Mouse (Mus musculus): ENCODE results near the gene Acbd3.

The Acbd3 gene

DNA sequence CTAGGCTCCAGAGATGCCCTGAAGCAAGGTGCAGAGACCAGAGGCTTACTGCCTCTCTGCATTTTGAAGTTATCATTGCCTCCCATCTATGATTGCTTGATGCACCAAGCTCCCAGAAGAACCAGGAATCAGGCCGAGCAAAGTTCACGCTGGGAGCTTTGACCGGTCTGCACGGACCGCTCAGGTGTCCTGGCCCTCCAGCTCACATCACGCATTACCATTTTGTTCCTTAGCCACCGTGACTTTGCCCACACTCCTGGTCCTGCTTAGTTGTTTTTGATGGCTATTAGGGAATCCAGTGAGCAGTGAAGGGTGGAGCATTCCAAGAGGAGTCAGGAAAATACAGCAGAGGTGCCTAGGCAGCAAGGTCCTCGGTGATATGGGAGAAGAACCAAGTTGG is 54.4 kb downstream of the Acbd3 start:
- CTCF ChIA-PET, result no interaction called here

- CTCF ChIA-PET, result no interaction called here
Observed at GRCm38 (mm10) chr1:180781250-180781649, 55.4 kb downstream of the Acbd3 start.

DNA sequence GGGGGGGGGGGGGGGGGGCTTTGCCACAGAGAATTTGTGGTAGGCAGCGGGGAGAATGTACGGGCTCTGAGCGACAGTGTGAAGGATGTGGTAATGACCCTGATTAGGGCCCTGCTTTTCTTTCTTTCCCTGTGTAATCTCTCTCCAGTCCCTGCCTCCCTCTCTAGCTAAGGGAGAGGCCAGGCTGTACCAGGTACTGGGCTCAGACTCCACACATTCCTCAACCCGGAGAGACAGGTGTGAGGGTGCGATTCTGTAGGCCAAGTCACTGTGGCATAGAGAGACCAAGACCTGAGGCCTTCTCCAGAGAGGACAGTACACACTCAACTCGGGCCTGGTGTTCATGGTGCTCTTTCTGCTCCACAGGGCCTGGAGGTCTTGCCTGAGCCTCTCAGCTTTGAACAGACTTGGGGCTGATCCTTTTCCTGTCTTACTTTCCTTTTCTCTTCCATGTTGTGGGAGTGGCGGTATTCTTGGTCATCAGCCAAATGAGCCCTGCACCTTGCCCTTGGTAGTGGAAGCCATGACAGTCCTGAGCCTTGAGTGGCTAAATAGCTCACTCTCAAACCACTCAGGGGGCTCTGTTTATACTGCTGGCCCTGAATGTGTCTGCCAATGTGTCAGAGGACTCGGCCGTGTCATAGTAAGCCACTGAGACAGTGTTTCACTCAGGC is 57.2 kb downstream of the Acbd3 start:
- CTCF ChIA-PET, result interaction anchor here (0.6 kb wide), 1 partner anchor 91 kb away, joined by 6 read pairs; no protein-coding TSS in a partner anchor

GRCm38 (mm10) chr1:180783580-180783928 is 57.7 kb downstream of the Acbd3 start:
- CTCF ChIA-PET, result no interaction called here

GRCm38 (mm10) chr1:180791821-180792480 is 66.1 kb downstream of the Acbd3 start:
- CTCF ChIA-PET, result no interaction called here

DNA sequence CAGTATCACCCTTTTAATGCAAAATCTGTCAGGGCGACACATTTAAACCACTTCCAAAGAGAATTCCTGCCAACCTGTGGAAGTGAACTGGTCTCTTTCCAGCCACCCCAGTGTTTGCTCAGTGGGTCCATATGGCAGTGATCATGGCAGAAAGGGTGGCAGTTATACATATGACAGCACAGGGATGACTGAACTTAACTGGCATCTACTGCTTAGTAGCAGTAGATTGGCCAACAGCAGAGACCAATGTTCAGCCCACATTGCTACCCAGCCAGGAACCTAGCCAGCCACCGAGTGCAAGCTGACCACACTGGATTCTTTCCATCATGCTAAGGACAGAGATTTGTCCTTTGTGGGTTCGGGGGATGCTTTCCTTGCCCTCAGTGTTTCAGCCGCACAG is 67.0 kb downstream of the Acbd3 start:
- CTCF ChIA-PET, result interaction anchor here (0.7 to 1.9 kb wide), 2 partner anchors 18 to 29 kb away, joined by 3 to 4 read pairs; no protein-coding TSS in a partner anchor

- CTCF ChIA-PET, result interaction anchor here (0.6 to 1.9 kb wide), 3 partner anchors 18 to 43 kb away, joined by 3 to 4 read pairs (median 4); no protein-coding TSS in a partner anchor
Observed at GRCm38 (mm10) chr1:180793445-180794117, 67.7 kb downstream of the Acbd3 start.

DNA sequence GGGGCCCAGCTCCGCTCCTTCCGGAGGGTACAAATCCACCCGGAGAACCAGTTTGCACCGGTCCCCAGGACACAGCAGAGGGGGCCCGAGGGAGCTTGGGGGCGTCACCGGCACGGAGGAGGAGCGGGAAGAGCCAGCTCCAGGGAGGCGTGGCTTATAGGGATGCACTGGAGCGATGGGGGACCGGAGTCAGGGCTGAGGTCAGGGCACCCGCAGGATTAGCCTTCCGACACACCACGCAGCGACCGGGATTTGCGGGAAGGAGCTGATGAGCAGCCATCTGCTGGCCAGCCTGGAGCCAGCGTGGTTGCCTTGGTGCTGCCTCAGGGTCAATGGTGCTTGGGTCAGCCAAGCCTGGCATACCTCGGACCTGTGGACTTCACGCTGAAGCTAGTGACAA is 68.3 kb downstream of the Acbd3 start:
- CTCF ChIA-PET, result interaction anchor here (0.6 to 1.9 kb wide), 2 partner anchors 19 to 42 kb away, joined by 4 read pairs; no protein-coding TSS in a partner anchor

GRCm38 (mm10) chr1:180798660-180799059 is 72.8 kb downstream of the Acbd3 start:
- CTCF ChIA-PET, result interaction anchor here (0.7 kb wide), 1 partner anchor 105 kb away, joined by 3 read pairs; no protein-coding TSS in a partner anchor

GRCm38 (mm10) chr1:180799253-180799652 is 73.4 kb downstream of the Acbd3 start:
- CTCF ChIA-PET, result interaction anchor here (0.7 kb wide), 1 partner anchor 93 kb away, joined by 3 read pairs; no protein-coding TSS in a partner anchor

- CTCF ChIA-PET, result interaction anchor here (0.6 to 0.7 kb wide), 2 partner anchors 23 to 94 kb away, joined by 3 read pairs; no protein-coding TSS in a partner anchor
Observed at GRCm38 (mm10) chr1:180800022-180800421, 74.2 kb downstream of the Acbd3 start.

- CTCF ChIA-PET, result interaction anchor here (0.6 kb wide), 1 partner anchor 22 kb away, joined by 3 read pairs; no protein-coding TSS in a partner anchor
Observed at GRCm38 (mm10) chr1:180800814-180801213, 75.0 kb downstream of the Acbd3 start.

DNA sequence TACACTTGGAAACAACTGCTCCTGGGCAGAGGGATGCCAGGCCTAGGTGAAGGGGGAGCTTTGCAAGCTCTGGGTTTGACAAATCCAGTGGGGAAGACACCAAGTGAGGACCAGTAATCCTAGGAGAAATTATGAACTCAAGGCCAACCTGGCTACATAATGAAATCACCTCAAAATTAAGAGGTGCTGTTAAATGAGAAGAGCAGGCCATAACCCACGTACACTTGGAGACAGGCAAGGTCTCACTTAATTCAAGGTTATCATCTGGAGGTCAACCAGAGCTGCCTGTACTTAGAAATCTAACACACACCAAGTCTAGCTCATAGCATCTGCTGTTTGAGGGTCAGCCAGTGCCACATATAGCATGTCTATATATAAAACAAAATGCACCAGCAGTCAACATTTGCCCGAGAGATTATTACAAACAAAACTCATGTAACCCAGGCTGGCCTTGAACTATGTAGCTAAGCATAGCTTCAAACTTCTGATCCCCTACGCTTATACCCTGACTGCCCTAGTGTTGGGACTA is 75.7 kb downstream of the Acbd3 start:
- CTCF ChIA-PET, result interaction anchor here (0.6 to 1.0 kb wide), 2 partner anchors 31 to 314 kb away, joined by 3 read pairs; no protein-coding TSS in a partner anchor
